Mouse (Mus musculus): ENCODE measurements around the gene Hhatl.

The Hhatl gene

GRCm38 (mm10) chr9:121791757-121792521 lies at the start of gene Hhatl:
TSS of gene Hhatl (minus strand) at chr9:121792507.
- no peak for DNase-seq

GRCm38 (mm10) chr9:121839622-121839965 lies 47.3 kb upstream of the Hhatl start:
- no peak for DNase-seq

GRCm38 (mm10) chr9:121838829-121839621 lies 46.7 kb upstream of the Hhatl start, which contains the start of gene Ccdc13:
TSS of gene Ccdc13 (minus strand) at chr9:121839461.
- peak; percentile 80 to 84 for DNase-seq

GRCm38 (mm10) chr9:121838008-121838407 lies 45.7 kb upstream of the Hhatl start:
- DNase-seq = no peak

- DNase-seq = no peak
Measured at GRCm38 (mm10) chr9:121833825-121834224, 41.5 kb upstream of the Hhatl start.

GRCm38 (mm10) chr9:121830956-121831293 lies 38.6 kb upstream of the Hhatl start:
- DNase-seq = peak; percentile 57 to 69

- peak; percentile 52 for DNase-seq
Measured at GRCm38 (mm10) chr9:121830243-121830955, 38.1 kb upstream of the Hhatl start.

- DNase-seq = no peak
Measured at GRCm38 (mm10) chr9:121829270-121829992, 37.1 kb upstream of the Hhatl start.

- no peak for DNase-seq
Measured at GRCm38 (mm10) chr9:121828314-121828713, 36.0 kb upstream of the Hhatl start.

GRCm38 (mm10) chr9:121826356-121826755 lies 34.0 kb upstream of the Hhatl start:
- no peak for DNase-seq

GRCm38 (mm10) chr9:121823991-121824390 lies 31.7 kb upstream of the Hhatl start:
- no peak for DNase-seq

GRCm38 (mm10) chr9:121823051-121823450 lies 30.7 kb upstream of the Hhatl start:
- DNase-seq = no peak

GRCm38 (mm10) chr9:121822585-121822991 lies 30.3 kb upstream of the Hhatl start:
- no peak for DNase-seq

- no peak for DNase-seq
Measured at GRCm38 (mm10) chr9:121820765-121821164, 28.5 kb upstream of the Hhatl start.

- DNase-seq = no peak
Measured at GRCm38 (mm10) chr9:121819771-121820471, 27.6 kb upstream of the Hhatl start.

- no peak for DNase-seq
Measured at GRCm38 (mm10) chr9:121819073-121819770, 26.9 kb upstream of the Hhatl start.

GRCm38 (mm10) chr9:121815183-121815582 lies 22.9 kb upstream of the Hhatl start:
- no peak for DNase-seq

GRCm38 (mm10) chr9:121810081-121810821 lies 17.9 kb upstream of the Hhatl start:
- DNase-seq = no peak

GRCm38 (mm10) chr9:121808511-121808910 lies 16.2 kb upstream of the Hhatl start:
- DNase-seq = no peak

GRCm38 (mm10) chr9:121807947-121808346 lies 15.6 kb upstream of the Hhatl start:
- no peak for DNase-seq

- DNase-seq = no peak
Measured at GRCm38 (mm10) chr9:121807546-121807945, 15.2 kb upstream of the Hhatl start.
